ENCODE assay signal across 9 mouse cellular contexts in the genomic region with DNA sequence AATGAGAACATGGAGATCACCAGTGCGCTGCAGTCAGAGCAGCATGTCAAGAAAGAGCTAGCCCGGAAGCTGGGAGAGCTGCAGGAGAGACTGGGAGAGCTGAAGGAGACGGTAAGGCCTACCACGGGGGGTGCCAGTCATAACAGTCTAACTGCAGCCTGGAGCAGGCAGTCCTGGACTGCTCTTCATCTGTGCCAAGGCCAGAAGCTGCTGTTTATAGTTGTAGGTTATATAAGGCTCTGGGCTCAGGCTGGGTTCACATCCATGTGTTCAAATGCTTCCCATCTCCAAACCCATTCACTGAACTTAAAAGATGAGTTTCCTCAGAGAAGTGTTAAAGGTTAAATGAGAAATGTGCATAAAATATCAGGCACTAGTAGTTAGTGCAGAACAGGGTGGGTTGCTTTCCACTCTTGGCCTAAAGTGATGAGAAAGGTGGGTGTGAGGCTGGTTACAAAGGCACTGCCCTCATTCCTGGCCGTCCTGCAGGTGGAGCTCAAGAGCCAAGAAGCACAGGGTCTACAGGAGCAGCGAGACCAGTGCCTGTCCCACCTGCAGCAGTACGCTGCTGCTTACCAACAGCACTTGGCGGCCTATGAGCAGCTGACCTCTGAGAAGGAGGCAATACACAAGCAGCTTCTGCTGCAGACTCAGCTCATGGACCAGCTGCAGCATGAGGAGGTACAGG. TPM values are rescaled to one million over a fixed set of nuclear protein-coding genes. Genes with fewer than 3 reads are reported as not detected.
A peak's percentile ranks its signal among the peaks of the same experiment; 100 is the strongest.
DNase-seq lines count a peak whose midpoint lies in the region; ATAC-seq and TF ChIP-seq lines count a peak whose summit lies in the region.
"Had no signal": no experiment of that assay in that cellular context is flagged by ENCODE, and none has a peak within 500 bp of the region (broad histone marks: within the 10 kb centered on the region; RNA-seq: fewer than 3 reads in every experiment).

No protein-coding gene starts in this region.

- TF ChIP-seq POLR2A in testis, adult 2 months (IDR thresholded peaks at IDR 0.05; ENCODE audit: control insufficient read depth, low read depth, low read length): 0 out of 2 replicates have a peak, but pooled peaks have one; percentile 15

- H3K27me3 ChIP-seq in testis, adult 2 months (ENCODE audit: control insufficient read depth, insufficient read depth, low read length): no peaks in the 10 kb centered on the region
- no peaks in the 10 kb centered on the region for H3K27me3 ChIP-seq in intestine, embryonic 14.5 days (replicated peaks; ENCODE audit: control insufficient read depth, insufficient read depth, low read length)
- H3K27me3 ChIP-seq in stomach, embryonic 14.5 days (ENCODE audit: control insufficient read depth, insufficient read depth, low read length): no peaks in the 10 kb centered on the region
- H3K27me3 ChIP-seq: heart, embryonic 15.5 days had no signal

- H3K4me3 ChIP-seq in testis, adult 2 months (ENCODE audit: control insufficient read depth, low read depth, low read length): no peak overlapping the region
- no peak overlapping the region for H3K4me3 ChIP-seq in intestine, embryonic 14.5 days (ENCODE audit: low read depth, low read length)
- H3K4me3 ChIP-seq in stomach, embryonic 14.5 days (ENCODE audit: low read depth, low read length): no peak overlapping the region
- H3K4me3 ChIP-seq: heart, embryonic 15.5 days had no signal

- DNase-seq in adrenal gland, adult (ENCODE audit: inconsistent age in 2 of 2, low spot score in 1 of 2): peak; percentile 52 to 79
- DNase-seq in adrenal gland, adult 8-10 months: no peak
- DNase-seq in testis, postnatal 14 days (ENCODE audit: low spot score): no peak
- peak; percentile 73 for DNase-seq in embryo, embryonic 11 days
- DNase-seq in intestine, embryonic 14.5 days (ENCODE audit: low spot score): peak; percentile 82
- peak; percentile 70 for DNase-seq in lung, postnatal 10 days

- H3K9ac ChIP-seq in intestine, embryonic 14.5 days (ENCODE audit: low read length): no peak overlapping the region
- H3K9ac ChIP-seq in stomach, embryonic 14.5 days (replicated peaks; ENCODE audit: low read depth, low read length): no peak overlapping the region
- H3K9ac ChIP-seq: heart, embryonic 15.5 days had no signal

- peak; percentile 61; the same call in 1 of the 2 replicates for TF ChIP-seq CTCF in testis, adult 2 months (IDR thresholded peaks at IDR 0.05; ENCODE audit: control insufficient read depth, insufficient read depth, insufficient replicate concordance, low read depth, low read length)

- no peak overlapping the region for H3K27ac ChIP-seq in testis, adult 2 months (ENCODE audit: control insufficient read depth, insufficient read depth, low read depth, low read length)
- no peak overlapping the region for H3K27ac ChIP-seq in intestine, embryonic 14.5 days (ENCODE audit: low read depth)
- H3K27ac ChIP-seq in stomach, embryonic 14.5 days (ENCODE audit: low read length): no peak overlapping the region
- H3K27ac ChIP-seq: heart, embryonic 15.5 days had no signal

- H3K4me1 ChIP-seq in testis, adult 2 months (ENCODE audit: control insufficient read depth, insufficient read depth, low read length): no peaks in the 10 kb centered on the region
- H3K4me1 ChIP-seq in intestine, embryonic 14.5 days (replicated peaks; ENCODE audit: control insufficient read depth, insufficient read depth, low read length): no peaks in the 10 kb centered on the region
- no peaks in the 10 kb centered on the region for H3K4me1 ChIP-seq in stomach, embryonic 14.5 days (ENCODE audit: control insufficient read depth, insufficient read depth, low read length)
- H3K4me1 ChIP-seq: heart, embryonic 15.5 days had no signal

- WGBS in intestine, embryonic 14.5 days: 53% methylated on average over 8 of the region's 8 CpGs
- 60% methylated on average over 8 of the region's 8 CpGs for WGBS in stomach, embryonic 14.5 days

- 0 out of 2 replicates have a peak, but pooled peaks have one; percentile 49 for ATAC-seq in intestine, embryonic 14.5 days (replicated peaks; ENCODE audit: low FRiP score, low TSS enrichment, low read depth)
- 0 out of 2 replicates have a peak, but pooled peaks have one; percentile 28 for ATAC-seq in stomach, embryonic 14.5 days (ENCODE audit: insufficient number of reproducible peaks, insufficient read depth, low FRiP score, low read depth)

- H3K4me2 ChIP-seq in intestine, embryonic 14.5 days (ENCODE audit: low read length): no peak overlapping the region
- H3K4me2 ChIP-seq in stomach, embryonic 14.5 days (replicated peaks; ENCODE audit: low read depth, low read length): no peak overlapping the region
- H3K4me2 ChIP-seq: heart, embryonic 15.5 days had no signal

- peaks cover 16% of the 10 kb centered on the region for H3K36me3 ChIP-seq in testis, adult 2 months (ENCODE audit: control insufficient read depth, insufficient read depth, low read length)
- peaks cover 82% of the 10 kb centered on the region for H3K36me3 ChIP-seq in intestine, embryonic 14.5 days (ENCODE audit: control insufficient read depth, insufficient read depth, low read length)
- H3K36me3 ChIP-seq in stomach, embryonic 14.5 days (ENCODE audit: control insufficient read depth, insufficient read depth, low read length): peaks cover 81% of the 10 kb centered on the region

- no peaks in the 10 kb centered on the region for H3K9me3 ChIP-seq in intestine, embryonic 14.5 days (ENCODE audit: control insufficient read depth, low read length)
- H3K9me3 ChIP-seq in stomach, embryonic 14.5 days (ENCODE audit: control insufficient read depth, low read depth, low read length): no peaks in the 10 kb centered on the region
- H3K9me3 ChIP-seq: heart, embryonic 15.5 days had no signal

RNA-seq across cellular contexts. Expression of gene Swi5, which starts 16.4 kb away (rescaled TPM):
- 100 to 1,000 TPM; 263 to 285 (median 273) TPM for total RNA-seq in adrenal gland, adult 8-10 months (2022)
- 381 and 421 TPM in 2 replicates for polyA plus RNA-seq in testis, adult 2 months (2012; rRNA removed)
- polyA plus RNA-seq in intestine, embryonic 14.5 days (2014; fragmentation: Nextera tagmentation; extraction: Ambion mirVana): 162 and 198 TPM in 2 replicates
- polyA plus RNA-seq in stomach, embryonic 14.5 days (2014; fragmentation: Nextera tagmentation; extraction: Ambion mirVana): 137 and 143 TPM in 2 replicates

RNA-seq across cellular contexts. Expression of gene Golga2, which starts 17.1 kb away (rescaled TPM):
- total RNA-seq in adrenal gland, adult 8-10 months (2022): 10 to 100 TPM; 68.4 to 97.0 (median 84.9) TPM
- polyA plus RNA-seq in testis, adult 2 months (2012; rRNA removed): 36.0 and 36.7 TPM in 2 replicates
- 20.1 and 20.2 TPM in 2 replicates for polyA plus RNA-seq in intestine, embryonic 14.5 days (2014; fragmentation: Nextera tagmentation; extraction: Ambion mirVana)
- polyA plus RNA-seq in stomach, embryonic 14.5 days (2014; fragmentation: Nextera tagmentation; extraction: Ambion mirVana): 23.1 and 24.3 TPM in 2 replicates

RNA-seq across cellular contexts. Expression of gene Uck1, which starts 44.3 kb away (rescaled TPM):
- total RNA-seq in adrenal gland, adult 8-10 months (2022): 100 to 1,000 TPM; 114 to 126 (median 125) TPM
- 23.5 and 24.5 TPM in 2 replicates for polyA plus RNA-seq in testis, adult 2 months (2012; rRNA removed)
- 61.8 and 65.8 TPM in 2 replicates for polyA plus RNA-seq in intestine, embryonic 14.5 days (2014; fragmentation: Nextera tagmentation; extraction: Ambion mirVana)
- polyA plus RNA-seq in stomach, embryonic 14.5 days (2014; fragmentation: Nextera tagmentation; extraction: Ambion mirVana): 64.7 and 65.3 TPM in 2 replicates

RNA-seq across cellular contexts. Expression of gene Ciz1, which starts 47.8 kb away (rescaled TPM):
- 100 to 1,000 TPM in 1 of 4 experiments, 10 to 100 TPM in 3; 71.6 to 115 (median 85.4) TPM for total RNA-seq in adrenal gland, adult 8-10 months (2022)
- 255 and 278 TPM in 2 replicates for polyA plus RNA-seq in testis, adult 2 months (2012; rRNA removed)
- 48.4 and 53.1 TPM in 2 replicates for polyA plus RNA-seq in intestine, embryonic 14.5 days (2014; fragmentation: Nextera tagmentation; extraction: Ambion mirVana)
- 44.7 and 45.4 TPM in 2 replicates for polyA plus RNA-seq in stomach, embryonic 14.5 days (2014; fragmentation: Nextera tagmentation; extraction: Ambion mirVana)

RNA-seq across cellular contexts. Expression of gene Dnm1, which starts 48.8 kb away (rescaled TPM):
- total RNA-seq in adrenal gland, adult 8-10 months (2022): 10 to 100 TPM; 23.2 to 50.0 (median 34.4) TPM
- 36.3 and 39.4 TPM in 2 replicates for polyA plus RNA-seq in testis, adult 2 months (2012; rRNA removed)
- 22.7 TPM in 2 replicates for polyA plus RNA-seq in intestine, embryonic 14.5 days (2014; fragmentation: Nextera tagmentation; extraction: Ambion mirVana)
- 20.5 and 22.6 TPM in 2 replicates for polyA plus RNA-seq in stomach, embryonic 14.5 days (2014; fragmentation: Nextera tagmentation; extraction: Ambion mirVana)

Comparison
In these comparisons a context has a peak if more than half of its experiments do, and no peak if none do; other contexts are left out.
1. DNase-seq: peak in adrenal gland, adult (2 of 2), embryo, embryonic 11 days (single experiment), intestine, embryonic 14.5 days (single experiment) and lung, postnatal 10 days (single experiment); none in adrenal gland, adult 8-10 months (single experiment) and testis, postnatal 14 days (single experiment).